Mouse (Mus musculus) heart, postnatal 0 days (tissue): ENCODE data around the gene Pde4d.

Source experiments
- CTCF ChIP-seq: IDR thresholded peaks from 2 replicates; pipeline ENCODE4 v1.5.1; 2016; ENCODE audit warnings: antibody characterized with exemption, control low read depth, low read depth
- EP300 ChIP-seq: IDR thresholded peaks from 2 replicates; pipeline ENCODE4 v1.6.1; 2016; ENCODE audit warnings: antibody characterized with exemption, low read depth

GRCm38 (mm10) chr13:109752236-109752863 is 1302.6 kb downstream of the Pde4d start:
- no peak for TF ChIP-seq CTCF
- TF ChIP-seq EP300: no peak
